Mouse (Mus musculus): ENCODE measurements around the gene Cwc25.
A peak's percentile ranks its signal among the peaks of the same experiment; 100 is the strongest.
"Not testable (repeated sequence)": the region's sequence is repeated elsewhere in the genome, so short reads cannot be mapped to it uniquely, and the experiment has no call there.

Cwc25 gene

DNA sequence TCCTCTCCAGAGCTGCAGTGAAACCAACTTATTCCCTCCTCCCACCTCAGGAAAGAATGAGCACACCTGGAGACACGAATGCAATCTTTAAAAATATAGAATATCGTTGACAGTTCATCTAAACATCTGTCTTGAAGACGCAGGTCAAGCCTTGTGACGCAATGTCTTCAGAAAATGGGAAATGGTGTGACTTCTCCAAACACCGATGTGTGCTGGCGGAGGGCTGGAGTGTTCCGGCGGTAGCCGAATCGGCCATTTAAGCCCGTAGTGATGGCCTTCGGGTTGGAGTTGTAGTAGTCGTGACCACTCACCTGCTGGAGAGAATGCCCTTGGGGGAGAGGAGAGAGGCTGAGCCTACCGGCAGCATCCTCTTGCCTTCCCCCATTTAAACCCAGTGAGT, 5.1 kb upstream of the Cwc25 start:
- DNase-seq, result no peak

DNA sequence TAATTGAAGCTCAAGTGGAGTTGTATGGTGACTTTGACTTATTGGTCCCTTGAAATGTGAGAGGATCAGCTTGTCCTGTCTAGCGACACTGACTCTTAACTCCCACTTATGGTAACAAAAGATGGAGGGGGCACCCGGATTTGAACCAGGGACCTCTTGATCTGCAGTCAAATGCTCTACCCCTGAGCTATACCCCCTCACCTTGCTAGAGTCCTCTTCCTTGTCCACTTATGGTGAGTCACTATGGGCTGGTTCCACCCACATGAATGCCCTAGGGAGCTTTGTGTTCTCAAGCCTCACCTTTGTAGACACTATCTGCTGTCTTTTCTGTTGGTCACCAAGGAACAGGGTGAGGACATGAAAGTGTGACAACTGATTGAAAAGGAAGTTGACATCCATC, 3.3 kb upstream of the Cwc25 start:
- no peak for DNase-seq

DNA sequence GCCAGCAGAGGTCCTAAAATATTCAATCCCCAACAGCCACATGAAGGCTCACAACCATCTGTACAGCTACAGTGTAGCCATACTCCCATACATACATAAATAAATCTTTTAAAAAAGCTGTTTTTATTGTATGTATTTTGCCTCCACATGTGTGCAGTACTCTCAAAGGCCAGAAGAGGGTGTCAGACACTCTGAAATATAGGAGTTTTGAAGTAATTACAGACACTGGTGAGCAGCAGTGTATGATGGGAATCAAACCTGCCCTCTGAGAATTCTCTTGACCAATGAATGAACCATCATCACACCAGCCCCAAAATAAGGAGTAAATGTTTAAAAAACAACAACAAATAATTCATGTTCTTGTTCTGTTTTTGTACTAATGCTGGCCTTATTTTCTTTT, 4.7 kb downstream of the Cwc25 start:
- no peak for DNase-seq

DNA sequence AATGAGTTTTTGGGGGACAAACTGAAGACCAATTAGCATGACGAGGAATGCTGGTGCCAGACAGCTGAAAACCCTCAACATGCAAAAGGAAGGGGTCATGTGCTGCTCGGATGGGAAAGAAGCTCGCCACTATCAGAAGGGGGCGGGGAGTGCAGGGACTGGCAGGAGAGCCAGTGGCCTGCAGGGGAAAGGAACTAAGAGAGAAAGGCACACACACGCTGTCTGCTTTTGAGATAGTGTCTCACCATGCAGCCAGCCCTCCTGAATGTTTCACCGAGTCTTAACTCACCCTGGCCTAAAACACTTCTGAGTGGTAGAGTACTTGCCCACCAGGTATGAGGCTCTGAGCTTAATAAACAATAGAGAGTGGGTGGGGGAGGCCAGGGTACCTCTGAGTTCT, 7.4 kb downstream of the Cwc25 start:
- no peak for DNase-seq

DNA sequence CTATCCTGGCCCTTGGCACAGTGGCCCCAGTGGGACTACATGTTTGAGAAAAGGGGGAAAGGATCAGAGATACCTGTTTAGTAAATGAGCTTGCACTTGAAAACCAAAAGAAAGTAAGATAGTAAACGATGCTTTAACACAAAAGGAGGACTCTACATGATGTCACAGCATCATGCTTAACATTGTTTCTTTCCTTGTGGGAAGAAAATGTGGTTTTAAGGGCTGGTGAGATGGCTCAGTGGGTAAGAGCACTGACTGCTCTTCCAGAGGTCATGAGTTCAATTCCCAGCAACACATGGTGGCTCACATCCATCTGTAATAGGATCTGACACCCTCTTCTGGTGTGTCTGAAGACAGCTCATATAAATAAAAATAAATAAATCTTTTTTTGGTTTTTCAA, 8.2 kb downstream of the Cwc25 start:
- no peak for DNase-seq

DNA sequence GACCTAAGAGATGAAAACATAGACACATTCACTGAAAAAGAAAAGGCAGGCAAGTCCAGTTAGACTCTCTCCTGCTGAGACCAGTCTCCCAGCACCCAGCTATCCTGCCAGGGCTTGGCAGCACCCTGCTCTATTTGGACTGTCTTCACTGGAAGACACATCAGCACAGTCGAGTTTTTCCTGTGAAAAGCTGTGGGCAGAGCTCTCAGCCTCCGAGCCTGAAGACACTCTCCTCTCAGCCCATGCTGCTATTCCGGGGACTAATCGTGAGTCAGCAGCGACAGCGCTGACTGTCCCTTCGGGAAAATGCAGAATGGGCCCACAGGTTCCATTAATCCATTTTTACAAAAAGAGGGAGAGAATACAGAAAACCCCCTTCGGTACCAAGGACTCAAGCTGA, 13.1 kb downstream of the Cwc25 start:
- DNase-seq, result no peak

DNA sequence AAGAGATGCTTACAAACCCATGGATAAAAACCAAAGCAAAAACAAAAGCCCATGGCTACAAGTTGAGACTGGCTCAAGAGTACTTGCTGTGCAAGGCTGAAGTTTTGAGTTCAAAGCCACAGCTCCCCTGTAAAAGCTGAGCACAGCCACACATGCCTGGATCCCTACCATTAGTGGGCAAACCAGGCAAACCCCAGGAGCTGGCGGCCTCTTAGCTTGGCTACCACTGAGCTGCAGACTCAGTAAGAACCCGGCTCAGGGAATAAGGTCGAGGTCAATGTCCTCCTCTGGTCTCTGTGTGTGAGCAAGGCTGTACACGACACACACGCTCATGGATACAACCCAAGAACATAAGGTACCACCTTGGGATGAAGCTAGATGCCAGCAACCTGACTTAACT, 17.9 kb downstream of the Cwc25 start:
- no peak for DNase-seq

DNA sequence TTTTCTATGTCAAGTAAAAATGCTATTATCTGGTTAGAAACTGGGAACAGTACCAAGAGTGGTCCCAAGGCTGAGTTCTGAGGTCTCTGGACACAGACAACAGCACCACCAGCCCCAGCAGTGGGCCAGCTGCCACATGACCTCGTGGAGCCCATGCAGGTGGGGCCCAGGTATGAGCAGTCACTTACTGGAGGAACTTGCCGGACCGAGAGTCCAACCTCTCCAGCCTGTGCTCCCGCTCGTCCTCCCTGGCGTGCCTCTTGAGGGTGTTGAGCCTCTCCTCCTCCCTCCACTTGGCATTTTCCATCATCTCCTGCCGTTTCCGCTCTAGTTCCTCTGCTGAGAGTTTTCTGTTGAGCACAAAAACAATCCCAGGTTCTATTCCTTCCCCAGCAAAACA, 18.6 kb downstream of the Cwc25 start:
- no peak for DNase-seq

DNA sequence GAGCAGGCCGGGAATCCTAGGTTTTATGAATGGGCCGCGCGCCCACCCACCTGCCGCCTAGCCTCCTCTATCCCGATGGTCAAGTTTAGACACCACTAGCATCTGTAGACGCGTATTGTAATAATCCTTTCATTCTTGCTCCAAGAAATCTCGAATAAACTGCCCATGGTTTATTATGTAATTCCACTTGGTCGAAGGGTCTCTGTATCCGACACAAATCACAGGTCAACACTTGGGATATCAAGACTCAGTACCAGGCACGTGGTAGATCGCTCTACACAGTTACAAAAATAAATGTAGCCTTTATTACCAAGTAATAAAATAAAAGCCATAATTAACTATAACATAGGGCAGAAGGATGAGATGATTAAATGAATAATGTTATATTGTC, 21.0 kb downstream of the Cwc25 start:
- no peak for DNase-seq

DNA sequence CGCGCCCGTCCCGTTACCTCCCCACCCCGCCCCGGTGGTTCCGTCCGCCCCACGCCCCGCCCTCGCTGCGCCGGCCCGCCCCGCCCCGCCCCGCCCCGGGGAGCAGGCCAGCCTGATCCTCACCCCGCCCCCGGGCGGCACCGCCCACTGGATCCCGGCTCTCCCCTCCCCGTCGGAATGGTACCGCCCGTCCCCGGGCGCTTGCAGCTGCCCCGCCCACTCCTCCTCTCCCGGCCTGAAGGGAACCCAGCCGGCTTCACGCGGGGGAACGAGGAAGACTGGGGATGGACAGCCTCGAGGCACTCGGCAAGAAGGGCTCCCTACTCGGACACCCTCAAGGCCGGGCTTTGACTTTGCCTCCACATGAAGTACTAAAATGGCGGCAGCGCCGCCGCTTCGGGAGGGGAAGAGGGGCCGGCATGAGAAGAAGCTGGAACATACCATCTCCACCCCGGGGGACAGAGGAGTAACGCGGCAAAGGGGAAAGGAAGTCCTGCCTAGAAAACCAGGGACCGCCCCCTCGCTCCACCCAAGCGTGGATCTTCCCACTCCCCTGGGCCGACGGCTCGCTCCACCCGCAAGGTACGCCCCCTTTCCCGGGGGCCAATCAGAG, 21.5 kb downstream of the Cwc25 start:
- DNase-seq, result peak; percentile 99

DNA sequence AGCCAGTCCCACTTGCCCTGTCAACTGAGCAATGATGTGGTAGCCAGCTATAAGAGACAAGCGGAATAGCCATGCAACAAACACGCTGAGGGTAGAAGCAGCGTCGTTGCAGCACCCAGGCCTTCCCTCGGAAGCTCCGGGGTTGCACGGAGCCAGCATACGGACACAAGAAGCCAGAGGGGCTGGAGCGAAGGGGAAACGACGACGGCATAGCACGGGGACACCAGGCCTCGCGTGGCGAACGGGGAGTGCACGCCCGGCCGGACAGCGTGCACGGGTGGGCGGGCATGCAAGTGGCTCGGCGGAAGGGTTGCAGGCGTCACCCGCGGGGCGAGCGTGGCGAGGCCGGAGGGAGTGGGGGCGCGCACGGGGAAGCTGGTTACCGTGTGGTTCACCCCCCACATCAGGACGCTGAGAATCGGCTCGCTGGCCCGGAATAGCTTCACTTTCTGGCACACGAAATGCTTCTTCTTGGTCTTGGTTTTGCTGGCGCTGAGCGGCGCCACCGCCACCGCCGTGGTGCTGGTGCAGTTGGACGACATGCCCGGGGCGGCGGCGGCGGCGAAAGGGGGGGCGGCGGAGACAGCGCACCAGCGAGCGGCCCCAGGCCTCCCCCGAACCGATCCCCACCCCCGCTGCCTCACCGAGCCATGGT, 22.2 kb downstream of the Cwc25 start, which contains the start of gene Pip4k2b:
TSS of gene Pip4k2b (minus strand) at position 642 of the 655 bp plus-strand sequence.
- DNase-seq, result peak in 1 of 2 experiments; percentile 76

DNA sequence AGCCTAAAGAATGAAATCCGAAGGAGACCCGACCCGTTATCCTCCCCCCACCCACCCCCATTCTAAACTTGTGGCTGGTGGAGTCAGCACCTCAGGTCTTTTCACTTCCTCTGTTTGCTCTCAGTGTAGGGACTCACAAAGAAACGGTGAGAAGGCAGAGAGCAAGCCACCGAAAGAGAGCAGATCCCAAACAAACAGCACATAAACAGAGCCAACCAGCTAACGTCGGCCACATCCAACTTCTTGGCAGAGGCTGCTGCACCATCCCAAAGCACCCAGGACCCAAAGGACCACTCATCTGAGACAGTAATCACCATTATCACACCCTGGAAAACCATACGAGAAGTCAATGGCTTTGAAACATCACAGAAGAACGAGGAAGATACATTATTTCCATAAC, 22.9 kb downstream of the Cwc25 start:
- no peak for DNase-seq

DNA sequence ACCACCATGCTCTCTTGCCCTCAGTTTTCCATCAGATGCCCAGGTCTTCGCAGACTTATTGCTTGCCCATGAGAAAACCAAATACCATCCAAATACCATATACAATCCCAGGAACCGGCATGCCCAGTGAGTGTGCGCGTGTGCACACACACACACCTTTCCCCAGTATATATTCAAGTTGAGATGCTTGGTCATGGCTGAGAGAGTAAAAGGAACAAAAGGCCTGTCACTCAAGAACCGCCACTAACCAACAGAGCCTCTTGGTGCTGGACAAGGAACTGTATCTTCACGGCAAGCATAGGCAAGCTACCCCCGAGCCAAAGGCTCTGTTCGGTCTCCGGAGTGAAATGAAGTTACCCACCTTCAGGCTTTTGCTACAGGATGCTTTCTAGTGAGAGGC, 23.8 kb downstream of the Cwc25 start:
- DNase-seq, result no peak

DNA sequence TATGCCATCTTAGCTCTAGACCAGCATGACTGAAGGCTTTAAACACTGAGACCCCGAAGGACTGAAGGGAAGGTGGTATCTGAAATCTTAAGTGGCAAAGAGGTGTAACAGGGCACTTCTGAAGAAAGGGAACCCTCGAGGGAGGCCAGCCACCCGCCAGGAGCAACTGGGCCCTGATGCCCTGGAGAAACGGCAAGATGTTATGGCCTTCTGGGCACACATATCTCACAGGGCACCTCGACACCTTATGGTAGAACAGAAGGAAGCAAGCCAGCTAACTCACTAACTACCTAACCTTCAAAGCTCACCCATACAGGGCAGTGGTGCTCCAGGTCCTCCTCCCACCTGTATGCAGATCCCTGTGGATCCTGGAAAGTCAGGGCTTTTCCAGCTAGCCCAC, 24.2 kb downstream of the Cwc25 start:
- DNase-seq, result no peak

DNA sequence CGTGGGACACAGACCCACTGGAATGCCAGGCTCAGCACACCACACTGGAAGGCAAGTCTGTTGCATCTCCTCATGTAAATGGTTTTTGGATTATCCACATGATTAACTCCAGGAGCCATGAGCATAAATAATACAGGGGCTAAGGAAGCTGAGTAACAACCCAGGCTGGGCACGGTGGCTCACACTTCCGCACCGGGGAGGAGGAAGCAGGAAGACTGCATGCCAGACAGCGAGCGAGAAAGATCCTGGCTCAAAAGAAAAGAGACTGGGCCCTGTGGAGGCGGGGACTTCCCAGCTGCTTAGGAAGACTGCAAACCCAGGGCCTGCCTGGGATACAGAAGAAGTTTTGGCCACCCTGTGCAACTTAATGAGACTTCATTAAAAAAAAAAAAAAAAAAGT, 26.2 kb downstream of the Cwc25 start:
- DNase-seq, result no peak

DNA sequence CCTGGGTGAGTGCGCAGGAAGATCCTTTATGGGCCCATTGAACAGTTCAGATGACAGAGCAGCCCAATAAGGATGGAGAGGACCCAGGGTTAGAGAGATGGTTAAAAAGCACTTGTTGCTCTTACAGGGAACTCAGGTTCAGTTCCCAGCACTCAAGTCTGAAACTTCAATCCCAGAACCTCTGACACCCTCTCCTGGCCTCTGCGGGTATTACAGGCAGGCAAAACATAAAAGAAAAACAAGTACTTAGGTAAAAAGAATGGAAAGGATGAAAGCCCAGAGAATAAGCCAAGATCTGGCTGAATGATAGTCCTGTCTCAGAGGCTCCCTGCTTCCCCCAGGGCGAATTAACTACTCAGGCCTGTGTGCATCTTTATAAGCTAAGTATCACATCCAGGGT, 27.2 kb downstream of the Cwc25 start:
- DNase-seq, result no peak

DNA sequence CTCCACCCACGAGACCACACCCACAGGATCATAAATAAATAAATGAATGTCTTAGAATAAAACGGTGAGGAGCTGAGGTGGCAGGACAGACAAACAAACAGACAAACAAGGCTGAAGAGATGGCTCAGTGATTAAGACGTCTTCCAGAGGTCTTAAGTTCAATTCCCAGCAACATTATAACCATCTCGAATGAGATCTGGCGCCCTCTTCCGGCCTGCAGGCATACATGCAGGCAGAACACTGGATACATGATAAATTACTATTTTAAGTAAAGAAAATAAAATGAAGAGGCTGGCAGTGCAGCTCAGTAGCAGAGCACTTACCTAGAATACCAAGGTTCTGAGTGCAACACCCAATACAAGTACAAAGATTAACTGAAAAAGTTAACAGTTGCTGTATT, 27.7 kb downstream of the Cwc25 start:
- DNase-seq, result no peak

DNA sequence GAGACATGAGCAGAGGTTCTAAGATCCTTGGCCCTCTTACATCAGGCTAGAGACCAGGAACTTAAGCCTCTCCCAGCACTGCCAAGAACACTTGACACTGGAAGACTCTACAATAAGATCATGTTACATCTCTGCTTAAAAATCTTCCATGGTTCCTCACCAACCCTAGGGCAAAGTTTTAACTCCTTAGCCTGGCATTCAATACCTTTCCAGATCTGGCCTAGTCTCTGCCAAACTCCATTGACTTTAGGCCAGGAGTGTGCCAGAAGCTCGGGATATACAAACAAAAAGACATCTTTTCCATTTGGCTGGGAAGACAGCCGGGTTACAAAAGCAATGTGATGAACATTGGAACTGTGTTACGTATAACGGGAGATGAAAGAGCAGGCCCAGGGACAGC, 28.8 kb downstream of the Cwc25 start:
- DNase-seq, result no peak

DNA sequence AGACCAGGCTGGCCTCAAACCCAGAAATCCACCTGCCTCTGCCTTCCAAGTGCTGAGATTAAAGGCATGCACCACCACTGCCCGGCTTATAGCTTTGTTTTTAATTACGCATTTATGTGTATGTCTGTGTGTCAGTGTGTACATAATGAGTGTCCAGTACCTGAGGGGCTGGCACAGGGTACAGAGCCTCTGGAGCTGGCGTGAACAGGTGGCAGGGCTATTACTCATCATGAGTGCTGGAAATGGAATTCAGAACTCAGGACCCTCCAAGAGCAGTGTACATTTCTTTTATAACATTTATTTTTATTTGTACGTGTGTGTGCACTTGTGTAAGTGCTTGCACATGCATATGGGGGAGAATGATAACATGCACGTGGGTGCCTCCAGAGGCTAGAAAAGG, 29.7 kb downstream of the Cwc25 start:
- DNase-seq, result no peak

DNA sequence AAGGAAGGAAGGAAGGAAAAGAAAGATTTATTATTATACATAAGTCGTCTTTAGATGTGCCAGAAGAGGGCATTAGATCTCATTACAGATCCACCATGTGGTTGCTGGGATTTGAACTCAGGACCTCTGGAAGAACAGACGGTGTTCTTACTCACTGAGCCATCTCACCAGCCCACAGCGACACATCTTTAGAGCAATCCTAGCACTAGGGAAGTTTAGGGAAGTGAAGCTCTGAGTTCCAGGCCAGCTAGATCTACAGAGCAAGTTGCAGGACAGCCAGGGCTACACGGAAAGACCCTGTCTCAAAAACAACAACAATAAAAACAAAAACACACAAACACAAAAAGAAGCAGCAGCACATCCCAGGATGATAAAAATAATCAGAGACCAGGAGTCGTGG, 31.5 kb downstream of the Cwc25 start:
- not testable (repeated sequence) for DNase-seq

DNA sequence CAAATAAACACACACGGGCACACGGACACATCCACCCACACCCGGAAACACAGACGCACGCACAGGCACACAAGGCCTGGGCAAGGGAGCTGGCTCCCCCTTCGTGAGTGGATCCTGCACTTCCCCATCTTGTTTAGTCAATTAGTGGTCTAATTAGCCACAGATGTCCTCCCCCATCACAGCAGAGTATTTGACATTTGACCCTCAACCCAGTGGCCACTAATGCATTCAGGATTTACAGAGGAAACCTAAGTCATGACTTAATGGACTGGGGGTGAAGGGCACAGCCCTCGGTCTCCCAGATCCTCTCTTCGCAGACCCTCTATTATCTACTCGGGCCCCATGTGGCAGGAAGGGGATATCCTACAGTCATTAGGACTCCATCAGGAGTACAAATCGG, 32.7 kb downstream of the Cwc25 start:
- DNase-seq, result no peak

DNA sequence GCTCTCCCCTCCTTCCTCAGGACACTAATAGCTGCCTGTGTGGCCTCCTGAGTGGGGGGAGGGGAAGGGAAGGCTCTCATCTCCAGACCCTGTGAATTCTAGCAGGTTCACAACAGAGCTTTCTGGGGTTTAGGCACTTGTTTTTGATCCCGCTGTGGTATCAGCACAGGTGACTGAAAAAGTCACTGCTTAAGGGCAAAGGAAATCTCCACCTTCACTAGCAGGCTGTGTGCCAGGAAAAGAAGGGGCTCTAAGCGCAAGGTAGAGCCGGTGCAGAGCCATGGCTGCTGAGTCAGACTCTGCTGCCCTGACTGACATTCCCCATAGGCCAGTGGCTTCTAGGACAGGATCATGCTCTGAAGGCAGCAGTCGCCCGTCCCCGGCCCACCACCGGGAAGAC, 37.6 kb downstream of the Cwc25 start:
- no peak for DNase-seq

DNA sequence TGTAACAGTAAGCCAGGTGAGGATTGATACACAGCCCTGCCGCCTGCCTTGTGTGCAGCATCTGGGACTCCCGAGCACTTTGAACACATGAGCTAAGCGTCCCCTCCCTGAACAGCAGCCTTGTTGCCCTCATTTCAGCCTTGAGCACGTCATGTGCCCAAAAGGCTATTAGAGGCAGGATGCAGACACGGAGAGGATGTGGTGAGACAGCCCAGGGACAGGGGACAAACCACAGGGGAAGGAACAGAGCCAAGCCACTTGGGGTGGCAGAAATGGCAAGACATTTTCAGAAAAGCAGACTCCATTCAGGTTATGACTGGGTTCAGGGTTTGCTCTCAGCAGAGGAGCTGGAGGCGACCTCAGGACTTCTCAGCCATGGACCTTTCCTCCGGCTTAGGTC, 38.0 kb downstream of the Cwc25 start:
- DNase-seq, result no peak

DNA sequence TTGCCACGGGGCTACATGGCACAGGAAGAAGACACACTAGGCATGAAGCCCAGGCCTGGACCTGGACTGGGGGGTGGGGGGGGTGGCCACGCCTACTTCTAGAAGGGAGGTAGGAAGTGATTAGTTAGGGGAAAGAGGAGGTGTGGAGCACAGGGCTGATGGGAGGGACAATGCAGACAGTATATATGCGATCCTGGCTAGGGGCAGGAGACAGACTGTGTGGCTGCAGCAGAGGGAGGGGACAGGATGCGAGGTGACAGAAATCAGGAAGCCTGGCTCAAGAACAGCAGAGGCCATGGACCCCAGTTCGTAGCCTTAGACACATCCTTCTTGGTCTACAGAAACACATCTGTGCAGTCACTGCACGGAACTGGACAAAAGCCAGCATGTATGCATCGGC, 42.6 kb downstream of the Cwc25 start:
- DNase-seq, result no peak

DNA sequence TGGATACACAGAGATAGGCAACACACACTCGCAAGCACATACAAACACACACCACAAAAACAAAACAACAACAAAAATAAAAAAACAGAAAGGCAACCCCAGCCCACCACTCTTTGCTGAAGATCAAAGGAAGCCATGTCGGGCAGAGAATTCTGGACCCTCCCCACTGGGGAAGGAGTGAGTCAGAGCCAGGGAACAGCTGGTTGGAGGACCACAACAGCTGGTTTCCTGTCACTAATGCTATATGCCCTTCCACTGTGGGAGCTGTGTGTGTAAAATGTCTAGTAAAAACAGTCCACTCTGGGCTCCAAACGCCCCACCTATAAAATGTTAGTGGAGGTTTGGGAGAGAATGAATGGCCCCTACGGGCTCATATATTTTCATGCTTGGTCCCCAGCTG, 45.0 kb downstream of the Cwc25 start:
- DNase-seq, result no peak
